Mouse (Mus musculus): ENCODE data around the gene Sh3rf3. TPM values are rescaled to one million over a fixed set of nuclear protein-coding genes. Genes with fewer than 3 reads are reported as not detected.
A peak's percentile ranks its signal among the peaks of the same experiment; 100 is the strongest.

The Sh3rf3 gene
- polyA plus RNA-seq, 1 experiment from 2014 or later = 0.17 TPM

GRCm38 (mm10) chr10:59131926-59132628 lies 318.9 kb downstream of the Sh3rf3 start:
- no peaks in the 10 kb centered on the region for H3K4me1 ChIP-seq (replicated peaks; ENCODE audit: control insufficient read depth, insufficient read depth, low read length)
- TF ChIP-seq CTCF (IDR thresholded peaks at IDR 0.05; ENCODE audit: low read depth) = no peak
- H3K4me2 ChIP-seq (replicated peaks; ENCODE audit: low read depth) = no peak overlapping the region
- no peaks in the 10 kb centered on the region for H3K27me3 ChIP-seq (replicated peaks; ENCODE audit: control insufficient read depth, insufficient read depth, low read length)
- no peaks in the 10 kb centered on the region for H3K9me3 ChIP-seq (ENCODE audit: control insufficient read depth)
- no peak overlapping the region for H3K9ac ChIP-seq (ENCODE audit: low read depth, low read length)
- no peak overlapping the region for H3K27ac ChIP-seq (ENCODE audit: low read depth, low read length)
- no peak overlapping the region for H3K4me3 ChIP-seq (ENCODE audit: low read depth, low read length)
- no peaks in the 10 kb centered on the region for H3K36me3 ChIP-seq (ENCODE audit: control insufficient read depth, insufficient read depth)
- no peak for ATAC-seq
- 58% methylated on average over 20 of the region's 20 CpGs for WGBS

- H3K27ac ChIP-seq (ENCODE audit: low read depth, low read length) = no peak overlapping the region
- no peak overlapping the region for H3K4me2 ChIP-seq (replicated peaks; ENCODE audit: low read depth)
- no peaks in the 10 kb centered on the region for H3K36me3 ChIP-seq (ENCODE audit: control insufficient read depth, insufficient read depth)
- no peaks in the 10 kb centered on the region for H3K27me3 ChIP-seq (replicated peaks; ENCODE audit: control insufficient read depth, insufficient read depth, low read length)
- H3K9ac ChIP-seq (ENCODE audit: low read depth, low read length) = no peak overlapping the region
- TF ChIP-seq CTCF (IDR thresholded peaks at IDR 0.05; ENCODE audit: low read depth) = no peak
- H3K4me1 ChIP-seq (replicated peaks; ENCODE audit: control insufficient read depth, insufficient read depth, low read length) = no peaks in the 10 kb centered on the region
- WGBS = 68% methylated on average over 8 of the region's 8 CpGs
- no peak overlapping the region for H3K4me3 ChIP-seq (ENCODE audit: low read depth, low read length)
- ATAC-seq = no peak
- no peaks in the 10 kb centered on the region for H3K9me3 ChIP-seq (ENCODE audit: control insufficient read depth)
Observed at GRCm38 (mm10) chr10:59133478-59134009, 320.4 kb downstream of the Sh3rf3 start.

- Histone ChIP-seq H3K4me1 (replicated peaks; ENCODE audit: control insufficient read depth, insufficient read depth, low read length) (no peaks in the 10 kb centered on the region), H3K27me3 (replicated peaks; ENCODE audit: control insufficient read depth, insufficient read depth, low read length) (peaks cover 31% of the 10 kb centered on the region), H3K36me3 (ENCODE audit: control insufficient read depth, insufficient read depth) (no peaks in the 10 kb centered on the region), H3K9ac (ENCODE audit: low read depth, low read length) (no peak overlapping the region), H3K9me3 (ENCODE audit: control insufficient read depth) (no peaks in the 10 kb centered on the region), H3K27ac (ENCODE audit: low read depth, low read length) (no peak overlapping the region), H3K4me3 (ENCODE audit: low read depth, low read length) (no peak overlapping the region), H3K4me2 (replicated peaks; ENCODE audit: low read depth) (no peak overlapping the region)
- WGBS = 30% methylated on average over 8 of the region's 8 CpGs
- peak; percentile 74 for TF ChIP-seq CTCF (IDR thresholded peaks at IDR 0.05; ENCODE audit: low read depth)
- no peak; the same call in 1 of the 2 replicates for ATAC-seq
Observed at GRCm38 (mm10) chr10:59149956-59150383, 336.8 kb downstream of the Sh3rf3 start.

- H3K4me3 ChIP-seq (ENCODE audit: low read depth, low read length) = no peak overlapping the region
- H3K27ac ChIP-seq (ENCODE audit: low read depth, low read length) = no peak overlapping the region
- no peak overlapping the region for H3K4me2 ChIP-seq (replicated peaks; ENCODE audit: low read depth)
- WGBS = 83% methylated on average over 10 of the region's 10 CpGs
- H3K4me1 ChIP-seq (replicated peaks; ENCODE audit: control insufficient read depth, insufficient read depth, low read length) = no peaks in the 10 kb centered on the region
- H3K36me3 ChIP-seq (ENCODE audit: control insufficient read depth, insufficient read depth) = no peaks in the 10 kb centered on the region
- no peak for ATAC-seq
- H3K9me3 ChIP-seq (ENCODE audit: control insufficient read depth) = no peaks in the 10 kb centered on the region
- no peak for TF ChIP-seq CTCF (IDR thresholded peaks at IDR 0.05; ENCODE audit: low read depth)
- no peak overlapping the region for H3K9ac ChIP-seq (ENCODE audit: low read depth, low read length)
- H3K27me3 ChIP-seq (replicated peaks; ENCODE audit: control insufficient read depth, insufficient read depth, low read length) = peaks cover 36% of the 10 kb centered on the region
Observed at GRCm38 (mm10) chr10:59150938-59151657, 337.9 kb downstream of the Sh3rf3 start.

GRCm38 (mm10) chr10:59152544-59153081 lies 339.5 kb downstream of the Sh3rf3 start:
- Histone ChIP-seq H3K4me1 (replicated peaks; ENCODE audit: control insufficient read depth, insufficient read depth, low read length) (no peaks in the 10 kb centered on the region), H3K27ac (ENCODE audit: low read depth, low read length) (no peak overlapping the region), H3K4me2 (replicated peaks; ENCODE audit: low read depth) (no peak overlapping the region), H3K4me3 (ENCODE audit: low read depth, low read length) (no peak overlapping the region), H3K27me3 (replicated peaks; ENCODE audit: control insufficient read depth, insufficient read depth, low read length) (peaks cover 37% of the 10 kb centered on the region), H3K36me3 (ENCODE audit: control insufficient read depth, insufficient read depth) (0 out of 2 replicates have a peak, but pooled peaks cover 3% of the 10 kb centered on the region), H3K9ac (ENCODE audit: low read depth, low read length) (no peak overlapping the region), H3K9me3 (ENCODE audit: control insufficient read depth) (no peaks in the 10 kb centered on the region)
- peak; percentile 73; the same call in 1 of the 2 replicates for ATAC-seq
- peak; percentile 72 for TF ChIP-seq CTCF (IDR thresholded peaks at IDR 0.05; ENCODE audit: low read depth)
- WGBS = 25% methylated on average over 5 of the region's 5 CpGs

GRCm38 (mm10) chr10:59158627-59159026 lies 345.5 kb downstream of the Sh3rf3 start:
- Histone ChIP-seq H3K9me3 (ENCODE audit: control insufficient read depth) (no peaks in the 10 kb centered on the region), H3K27ac (ENCODE audit: low read depth, low read length) (no peak overlapping the region), H3K4me2 (replicated peaks; ENCODE audit: low read depth) (no peak overlapping the region), H3K9ac (ENCODE audit: low read depth, low read length) (no peak overlapping the region), H3K4me1 (replicated peaks; ENCODE audit: control insufficient read depth, insufficient read depth, low read length) (no peaks in the 10 kb centered on the region), H3K27me3 (replicated peaks; ENCODE audit: control insufficient read depth, insufficient read depth, low read length) (0 out of 2 replicates have a peak, but pooled peaks cover 10% of the 10 kb centered on the region), H3K4me3 (ENCODE audit: low read depth, low read length) (no peak overlapping the region), H3K36me3 (ENCODE audit: control insufficient read depth, insufficient read depth) (0 out of 2 replicates have a peak, but pooled peaks cover 6% of the 10 kb centered on the region)
- 85% methylated on average over 3 of the region's 3 CpGs for WGBS
- no peak for ATAC-seq
- no peak for TF ChIP-seq CTCF (IDR thresholded peaks at IDR 0.05; ENCODE audit: low read depth)

Data from intestine, postnatal 0 days (tissue).